Mouse (Mus musculus) urinary bladder, postnatal 14 days (tissue): ENCODE results near the gene Plekha5.
"Not testable (repeated sequence)": the region's sequence is repeated elsewhere in the genome, so short reads cannot be mapped to it uniquely, and the experiment has no call there.

Source experiments
- DNase-seq: peaks from one replicate; pipeline ENCODE4 v3.0.0; 2021; ENCODE audit warnings: low spot score

Gene Plekha5

GRCm38 (mm10) chr6:140576961-140577821 is 153.3 kb downstream of the Plekha5 start:
- peak; percentile 15 for DNase-seq

GRCm38 (mm10) chr6:140577822-140578170 is 153.9 kb downstream of the Plekha5 start:
- DNase-seq: no peak

GRCm38 (mm10) chr6:140578985-140579384 is 155.1 kb downstream of the Plekha5 start:
- not testable (repeated sequence) for DNase-seq

GRCm38 (mm10) chr6:140580170-140580569 is 156.3 kb downstream of the Plekha5 start:
- no peak for DNase-seq

DNA sequence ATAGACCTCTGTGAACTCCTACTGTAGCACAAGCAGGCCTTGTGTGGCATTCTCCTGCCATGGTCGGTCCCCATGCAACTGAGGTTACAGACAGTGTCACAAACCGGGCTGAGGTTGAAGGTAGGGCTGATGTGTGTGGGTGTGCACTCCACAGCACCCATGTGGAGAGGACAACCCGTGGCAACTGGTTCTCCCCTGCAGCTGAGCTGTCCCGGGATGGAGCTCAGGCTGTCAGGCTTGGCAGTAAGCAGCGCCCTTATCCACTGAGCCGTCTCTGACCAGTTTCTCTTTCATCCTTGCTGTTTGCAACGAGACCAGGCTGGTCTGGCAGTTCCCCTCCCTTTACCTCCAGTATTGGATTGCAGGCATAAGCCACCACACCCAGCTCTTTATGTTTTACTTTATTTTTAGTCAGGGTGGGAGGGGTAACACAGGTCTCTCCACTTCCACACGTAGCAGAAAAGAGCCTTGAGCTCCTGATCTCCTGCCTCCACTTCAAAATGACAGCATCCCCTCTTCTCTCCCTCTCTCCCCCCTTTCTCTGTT is 162.9 kb downstream of the Plekha5 start:
- no peak for DNase-seq

- no peak for DNase-seq
These were observed 167.5 kb downstream of the Plekha5 start for GRCm38 (mm10) chr6:140591331-140591730.

- no peak for DNase-seq
These were observed 168.9 kb downstream of the Plekha5 start for GRCm38 (mm10) chr6:140592713-140593112.

GRCm38 (mm10) chr6:140593420-140594170 is 169.7 kb downstream of the Plekha5 start:
- peak; percentile 65 for DNase-seq

DNA sequence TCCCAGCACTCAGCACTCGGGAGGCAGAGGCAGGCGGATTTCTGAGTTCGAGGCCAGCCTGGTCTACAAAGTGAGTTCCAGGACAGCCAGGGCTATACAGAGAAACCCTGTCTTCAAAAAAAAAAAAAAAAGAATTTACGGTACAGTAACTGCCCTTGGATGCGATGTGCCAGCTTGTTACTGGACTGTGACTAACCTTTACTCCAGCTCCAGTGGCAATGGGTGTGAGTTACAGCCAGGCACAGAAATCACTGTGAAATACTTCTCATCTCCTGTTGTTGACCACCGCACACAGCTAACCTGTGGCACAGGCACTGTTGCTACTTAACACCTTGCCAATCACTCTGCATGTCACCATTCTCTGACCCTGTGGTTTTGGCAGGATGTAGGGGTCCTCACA is 171.7 kb downstream of the Plekha5 start:
- DNase-seq: not testable (repeated sequence)

DNA sequence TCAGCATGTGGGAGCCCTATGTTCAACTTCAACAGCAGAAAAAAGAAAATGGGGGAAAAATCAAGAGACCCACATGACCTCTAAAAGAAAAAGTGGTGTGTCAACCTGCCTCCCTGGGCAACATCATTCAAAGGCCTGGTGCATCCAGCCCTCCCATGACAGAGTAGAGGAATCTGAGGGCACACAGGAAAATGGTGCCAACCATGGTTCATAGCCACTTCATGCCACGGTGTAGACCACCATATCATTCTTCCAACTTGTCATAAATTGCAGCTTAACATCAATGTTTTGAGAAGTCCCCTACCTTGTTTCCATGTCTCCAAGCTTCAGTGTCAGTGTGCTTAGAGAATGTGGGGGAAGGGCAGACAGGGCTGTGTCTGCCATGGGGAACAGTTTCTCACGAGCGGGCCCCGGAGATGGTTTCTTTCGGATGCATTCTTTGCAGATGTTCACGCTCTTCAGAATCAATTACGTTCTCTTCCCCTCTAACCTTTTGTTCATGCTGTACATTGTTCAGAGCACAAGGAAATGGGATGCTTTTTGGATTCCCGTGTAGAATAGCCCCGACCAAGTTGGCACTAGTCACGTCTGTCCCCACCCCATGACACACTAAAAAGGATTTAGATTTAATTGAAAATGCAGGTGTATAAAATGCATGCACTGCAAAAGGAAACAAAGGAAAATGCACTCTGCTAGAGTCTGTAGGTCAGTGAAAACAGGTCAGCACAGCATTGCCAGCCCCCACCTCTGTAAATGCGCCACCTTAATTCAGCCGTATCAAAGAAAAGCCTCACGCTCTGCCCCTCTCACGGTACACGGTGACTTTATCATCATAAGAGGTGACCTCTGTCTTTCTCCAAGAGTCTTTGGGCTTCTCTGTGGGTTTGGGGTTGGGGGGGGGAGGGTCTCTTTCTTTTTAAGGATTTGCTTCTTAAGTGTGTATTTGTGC is 173.8 kb downstream of the Plekha5 start:
- no peak for DNase-seq

DNA sequence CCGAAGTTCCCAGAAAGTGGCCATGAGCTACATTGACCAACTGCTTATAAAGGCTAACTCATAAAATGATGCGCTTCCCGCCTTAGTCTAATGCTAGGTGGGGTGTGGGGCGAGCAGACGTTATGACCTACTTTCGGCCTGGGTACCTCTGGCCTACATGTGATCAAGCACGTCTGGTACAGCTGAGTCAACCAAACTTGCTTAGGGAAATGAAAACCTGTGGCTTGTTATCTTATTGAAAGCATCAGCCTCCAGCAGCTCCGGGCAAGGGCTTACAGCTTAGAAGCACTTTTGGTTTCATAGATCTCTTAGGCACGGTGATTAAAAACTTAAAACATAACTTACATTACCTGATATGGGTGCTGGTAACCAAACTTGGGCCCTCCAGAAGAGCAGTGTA is 174.7 kb downstream of the Plekha5 start:
- no peak for DNase-seq

- DNase-seq: no peak
These were observed 175.5 kb downstream of the Plekha5 start for GRCm38 (mm10) chr6:140599337-140599736.

DNA sequence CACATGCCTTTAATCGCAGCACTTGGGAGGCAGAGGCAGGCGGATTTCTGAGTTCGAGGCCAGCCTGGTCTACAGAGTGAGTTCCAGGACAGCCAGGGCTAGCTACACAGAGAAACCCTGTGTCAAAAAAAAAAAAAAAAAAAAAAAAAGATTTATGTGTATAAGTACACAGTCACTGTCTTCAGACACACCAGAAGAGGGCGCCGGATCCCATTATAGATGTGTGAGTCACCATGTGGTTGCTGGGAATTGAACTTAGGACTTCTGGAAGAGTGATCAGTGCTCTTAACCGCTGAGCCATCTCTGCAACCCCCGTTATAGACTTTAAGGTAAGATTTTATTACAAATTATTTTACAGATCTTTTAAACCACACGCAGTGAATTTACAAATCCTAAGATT is 176.8 kb downstream of the Plekha5 start:
- DNase-seq: not testable (repeated sequence)

DNA sequence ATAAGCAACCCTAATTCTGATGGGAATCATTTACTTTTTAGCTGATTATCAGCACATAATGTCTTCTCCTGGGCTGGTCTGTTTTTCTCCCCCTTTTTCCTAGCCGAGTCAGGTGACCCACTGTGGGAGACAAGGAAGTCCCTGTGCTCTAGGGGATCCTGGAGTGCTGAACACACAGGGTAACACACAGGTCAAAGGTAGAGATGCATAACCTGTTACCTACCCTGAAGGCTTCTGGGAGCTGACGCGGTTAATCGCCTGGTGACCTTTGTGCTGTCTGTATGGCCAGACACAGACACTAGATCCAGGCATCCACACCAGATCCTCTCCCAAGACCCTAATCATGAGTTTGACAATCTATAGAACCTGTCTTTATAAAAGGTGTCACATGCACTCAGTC is 177.3 kb downstream of the Plekha5 start:
- DNase-seq: no peak

GRCm38 (mm10) chr6:140603228-140603944 is 179.5 kb downstream of the Plekha5 start:
- peak; percentile 11 for DNase-seq

DNA sequence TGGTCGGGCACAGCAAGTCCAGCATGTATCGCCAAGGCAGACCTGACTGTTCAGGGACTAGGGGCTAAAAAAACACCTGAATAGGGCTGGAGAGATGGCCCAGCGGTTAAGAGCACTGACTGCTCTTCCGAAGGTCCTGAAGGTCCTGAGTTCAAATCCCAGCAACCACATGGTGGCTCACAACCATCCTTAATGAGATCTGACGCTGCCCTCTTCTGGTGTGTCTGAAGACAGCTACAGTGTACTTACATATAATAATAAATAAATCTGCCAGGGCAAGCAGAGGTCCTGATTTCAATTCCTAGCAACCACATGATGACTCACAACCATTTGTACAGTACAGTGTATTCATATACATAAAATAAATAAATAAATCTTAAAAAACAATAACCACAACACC is 181.3 kb downstream of the Plekha5 start:
- not testable (repeated sequence) for DNase-seq

- DNase-seq: no peak
These were observed 181.9 kb downstream of the Plekha5 start for GRCm38 (mm10) chr6:140605732-140606131.

DNA sequence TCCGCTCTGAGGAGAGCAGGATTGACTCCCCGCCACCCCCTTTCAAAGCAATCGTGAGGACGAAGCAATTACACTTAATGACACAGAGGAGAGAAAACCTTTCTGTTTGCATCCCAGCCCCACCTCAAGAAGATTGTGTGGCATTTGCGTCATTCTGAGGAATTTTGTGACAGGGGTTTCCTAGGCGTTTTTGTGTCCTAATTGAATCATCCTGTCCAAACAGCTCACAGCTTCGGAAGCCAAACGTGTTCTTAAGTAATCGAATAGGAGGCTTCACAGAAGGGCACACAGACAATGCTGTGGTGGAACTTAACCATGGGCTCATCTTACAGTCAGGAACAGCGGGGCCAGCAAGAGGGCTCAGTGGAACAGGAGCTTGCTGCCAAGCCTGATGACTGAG is 182.7 kb downstream of the Plekha5 start:
- DNase-seq: no peak

GRCm38 (mm10) chr6:140608666-140609065 is 184.8 kb downstream of the Plekha5 start:
- DNase-seq: no peak

GRCm38 (mm10) chr6:140609533-140609932 is 185.7 kb downstream of the Plekha5 start:
- no peak for DNase-seq

GRCm38 (mm10) chr6:140610117-140610516 is 186.3 kb downstream of the Plekha5 start:
- DNase-seq: no peak
